Mouse (Mus musculus) lung, postnatal 0 days (tissue): ENCODE data around the gene Cyp27b1. TPM values are rescaled to one million over a fixed set of nuclear protein-coding genes. Genes with fewer than 3 reads are reported as not detected.

Experiments used
- ATAC-seq: fragments of 200-750 bp; cut with Nextera tagmentation; 2 replicates; pipeline ENCODE4 v1.8.0; 2017; ENCODE audit warnings: moderate library complexity
- DNase-seq: peaks from one replicate; pipeline ENCODE4 v3.0.0-alpha.2; 2016; ENCODE audit warnings: low spot score
- H3K27ac ChIP-seq: fragments of 300-500 bp; sonication (generic); 2 replicates; pipeline ENCODE4 v1.5.1; 2014; ENCODE audit warnings: antibody characterized with exemption, mild to moderate bottlenecking, low read length, mixed read lengths
- H3K27me3 ChIP-seq: fragments of 300-500 bp; sonication (generic); replicated peaks from 2 replicates; pipeline ENCODE4 v1.6.1; 2014; ENCODE audit warnings: low read length, mixed read lengths; ENCODE audit not compliant: insufficient read depth
- H3K36me3 ChIP-seq: fragments of 300-500 bp; sonication (generic); 2 replicates; pipeline ENCODE4 v1.6.1; 2014; ENCODE audit warnings: low read length, mixed read lengths; ENCODE audit not compliant: insufficient read depth
- H3K4me1 ChIP-seq: fragments of 300-500 bp; sonication (generic); 2 replicates; pipeline ENCODE4 v1.6.1; 2014; ENCODE audit warnings: antibody characterized with exemption, low read depth, low read length, mixed read lengths; ENCODE audit not compliant: insufficient read depth
- H3K4me2 ChIP-seq: fragments of 300-500 bp; sonication (generic); replicated peaks from 2 replicates; pipeline ENCODE4 v1.6.1; 2014; ENCODE audit warnings: low read depth, mild to moderate bottlenecking, low read length, moderate library complexity, mixed read lengths
- H3K4me3 ChIP-seq: fragments of 300-500 bp; sonication (generic); 2 replicates; pipeline ENCODE4 v1.5.1; 2014; ENCODE audit warnings: low read depth, low read length
- H3K9ac ChIP-seq: fragments of 300-500 bp; sonication (generic); replicated peaks from 2 replicates; pipeline ENCODE4 v1.6.1; 2014; ENCODE audit warnings: low read depth, mild to moderate bottlenecking
- H3K9me3 ChIP-seq: fragments of 300-500 bp; sonication (generic); 2 replicates; pipeline ENCODE4 v1.6.1; 2016; ENCODE audit warnings: low read length, mixed read lengths
- CTCF ChIP-seq: IDR thresholded peaks from 2 replicates; pipeline ENCODE4 v1.5.1; 2016; ENCODE audit warnings: antibody characterized with exemption, mild to moderate bottlenecking
- EP300 ChIP-seq: IDR thresholded peaks from 2 replicates; pipeline ENCODE4 v1.6.1; 2016; ENCODE audit warnings: antibody characterized with exemption, mild to moderate bottlenecking, control low read depth
- WGBS: fragments of 180-500 bp; shearing (Covaris S2); extraction: QIAGEN DNeasy Blood & Tissue Kit; methylation state at CpG from one replicate; pipeline ENCODE4 v1.1.7; 2014; 5-methylcytosine and 5-hydroxymethylcytosine counted together
- polyA plus RNA-seq: library from polyadenylated mRNA; unstranded; fragments of >200 nt; fragmentation: Nextera tagmentation; extraction: Ambion mirVana; gene quantifications from 2 replicates; pipeline ENCODE4 v1.2.1, GENCODE M21; 2015

The Cyp27b1 gene
- 0.13 TPM in 1 of 2 replicates, not detected in the other for polyA plus RNA-seq

GRCm38 (mm10) chr10:127047954-127048353, at the start of gene Cyp27b1:
Gene Cyp27b1 (plus strand): TSS chr10:127048250.
- TF ChIP-seq CTCF, result no peak
- TF ChIP-seq EP300, result no peak
- WGBS, result 30% methylated on average over 5 of the region's 5 CpGs
- Histone ChIP-seq H3K9ac (no peak within 1 kb of the TSS), H3K36me3 (no peaks in the 10 kb centered on the region), H3K4me2 (peak within 1 kb of the TSS; percentile 38), H3K27me3 (peaks cover 28% of the 10 kb centered on the region), H3K4me3 (peak within 1 kb of the TSS; percentile 28), H3K9me3 (no peaks in the 10 kb centered on the region), H3K4me1 (peaks cover 10% of the 10 kb centered on the region; the same call in 1 of the 2 replicates), H3K27ac (no peak within 1 kb of the TSS)
- ATAC-seq (no peak), DNase-seq (no peak)

DNA sequence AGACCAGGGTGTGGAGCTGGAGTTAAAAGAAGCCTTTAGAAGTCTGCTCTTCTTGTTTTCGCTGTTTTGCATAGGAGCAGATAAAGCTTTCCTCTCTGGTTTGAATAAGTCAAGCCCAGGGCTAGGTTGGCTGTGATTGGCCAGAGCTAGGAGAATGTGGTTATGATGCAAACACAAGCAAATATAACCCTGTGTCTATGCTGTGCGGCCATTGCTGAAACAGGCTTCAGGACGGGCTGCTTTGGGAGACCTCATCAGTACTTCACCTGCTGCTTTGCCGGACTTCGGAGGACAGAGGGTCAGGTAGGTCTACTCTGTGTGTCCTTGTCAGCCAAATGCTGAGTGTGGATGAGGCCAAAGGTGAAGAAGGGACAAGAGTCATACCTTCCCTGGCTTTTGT, 47.5 kb upstream of the Cyp27b1 start, which contains the start of gene Avil:
Gene Avil, plus strand, starts transcription at position 181 of the 400 bp plus-strand sequence.
- no peak for TF ChIP-seq EP300
- no peak for TF ChIP-seq CTCF
- no peaks in the 10 kb centered on the region for H3K9me3 ChIP-seq
- ATAC-seq, result peak; percentile 13; the same call in 1 of the 2 replicates
- no peaks in the 10 kb centered on the region for H3K27me3 ChIP-seq
- H3K9ac ChIP-seq, result no peak within 1 kb of the TSS
- no peak within 1 kb of the TSS for H3K27ac ChIP-seq
- DNase-seq, result no peak
- H3K4me1 ChIP-seq, result no peaks in the 10 kb centered on the region
- no peak within 1 kb of the TSS for H3K4me2 ChIP-seq
- WGBS, result 83% methylated on average over 5 of the region's 5 CpGs
- H3K36me3 ChIP-seq, result peaks cover 12% of the 10 kb centered on the region; the same call in 1 of the 2 replicates
- no peak within 1 kb of the TSS for H3K4me3 ChIP-seq

GRCm38 (mm10) chr10:127001297-127001696, 46.8 kb upstream of the Cyp27b1 start:
- Histone ChIP-seq H3K9ac (no peak overlapping the region), H3K27ac (no peak overlapping the region), H3K4me3 (no peak overlapping the region), H3K27me3 (no peaks in the 10 kb centered on the region), H3K4me2 (no peak overlapping the region), H3K36me3 (peaks cover 12% of the 10 kb centered on the region; the same call in 1 of the 2 replicates), H3K4me1 (no peaks in the 10 kb centered on the region), H3K9me3 (no peaks in the 10 kb centered on the region)
- 77% methylated on average over 9 of the region's 9 CpGs for WGBS
- DNase-seq, result no peak
- ATAC-seq, result no peak
- no peak for TF ChIP-seq CTCF
- TF ChIP-seq EP300, result no peak

GRCm38 (mm10) chr10:127002056-127002455, 46.0 kb upstream of the Cyp27b1 start:
- WGBS, result 77% methylated on average over 1 of the region's 1 CpGs
- DNase-seq (no peak), ATAC-seq (no peak)
- no peak overlapping the region for H3K4me2 ChIP-seq
- no peaks in the 10 kb centered on the region for H3K9me3 ChIP-seq
- no peak for TF ChIP-seq EP300
- H3K27ac ChIP-seq, result no peak overlapping the region
- H3K27me3 ChIP-seq, result no peaks in the 10 kb centered on the region
- H3K9ac ChIP-seq, result no peak overlapping the region
- no peaks in the 10 kb centered on the region for H3K4me1 ChIP-seq
- H3K4me3 ChIP-seq, result no peak overlapping the region
- peaks cover 12% of the 10 kb centered on the region; the same call in 1 of the 2 replicates for H3K36me3 ChIP-seq

DNA sequence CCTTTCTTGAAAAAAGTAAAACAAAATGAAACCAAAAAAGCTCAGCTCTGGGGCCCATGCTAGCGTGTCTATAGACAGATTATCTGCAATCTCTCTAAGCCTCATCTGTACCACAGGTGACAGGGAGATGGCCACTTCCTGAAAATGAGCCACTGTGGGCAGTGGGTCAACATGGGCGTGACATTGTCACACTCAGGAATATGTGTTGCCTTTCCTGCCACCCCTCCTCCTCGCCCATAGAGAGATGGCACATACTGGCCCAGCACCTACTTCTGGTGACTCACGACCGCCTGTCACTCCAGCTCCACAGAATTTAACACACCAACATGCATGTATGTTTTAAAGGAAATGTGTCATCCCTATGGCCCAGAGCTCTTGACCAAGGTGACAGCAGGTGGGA, 45.3 kb upstream of the Cyp27b1 start:
- ATAC-seq, result no peak
- Histone ChIP-seq H3K4me3 (no peak overlapping the region), H3K4me1 (no peaks in the 10 kb centered on the region), H3K27ac (no peak overlapping the region), H3K9ac (no peak overlapping the region), H3K4me2 (no peak overlapping the region), H3K36me3 (peaks cover 12% of the 10 kb centered on the region; the same call in 1 of the 2 replicates), H3K9me3 (no peaks in the 10 kb centered on the region), H3K27me3 (no peaks in the 10 kb centered on the region)
- no peak for DNase-seq
- no peak for TF ChIP-seq CTCF
- TF ChIP-seq EP300, result no peak
- WGBS, result 75% methylated on average over 5 of the region's 5 CpGs

GRCm38 (mm10) chr10:127003334-127003733, 44.7 kb upstream of the Cyp27b1 start:
- 85% methylated on average over 8 of the region's 8 CpGs for WGBS
- Histone ChIP-seq H3K4me2 (no peak overlapping the region), H3K36me3 (peaks cover 9% of the 10 kb centered on the region; the same call in 1 of the 2 replicates), H3K27ac (no peak overlapping the region), H3K27me3 (no peaks in the 10 kb centered on the region), H3K4me3 (no peak overlapping the region), H3K9ac (no peak overlapping the region), H3K4me1 (no peaks in the 10 kb centered on the region), H3K9me3 (no peaks in the 10 kb centered on the region)
- DNase-seq (no peak), ATAC-seq (no peak)
- no peak for TF ChIP-seq CTCF
- TF ChIP-seq EP300, result no peak
